Mouse (Mus musculus) thymus, adult 18-20 months (tissue): ENCODE measurements at regions not wholly inside any gene's neighbourhood (a gene's known extent, or its start where the extent isn't known, plus 50 kb on each side); places are given as distances from the start of the nearest gene placed in this dataset.
"Not testable (repeated sequence)": the region's sequence is repeated elsewhere in the genome, so short reads cannot be mapped to it uniquely, and the experiment has no call there.

Experiments used
- DNase-seq, 2 experiments: peaks; one replicate each; pipeline ENCODE4 v3.0.0; 2022; ENCODE audit warnings: mixed read lengths in 2 of 2

DNA sequence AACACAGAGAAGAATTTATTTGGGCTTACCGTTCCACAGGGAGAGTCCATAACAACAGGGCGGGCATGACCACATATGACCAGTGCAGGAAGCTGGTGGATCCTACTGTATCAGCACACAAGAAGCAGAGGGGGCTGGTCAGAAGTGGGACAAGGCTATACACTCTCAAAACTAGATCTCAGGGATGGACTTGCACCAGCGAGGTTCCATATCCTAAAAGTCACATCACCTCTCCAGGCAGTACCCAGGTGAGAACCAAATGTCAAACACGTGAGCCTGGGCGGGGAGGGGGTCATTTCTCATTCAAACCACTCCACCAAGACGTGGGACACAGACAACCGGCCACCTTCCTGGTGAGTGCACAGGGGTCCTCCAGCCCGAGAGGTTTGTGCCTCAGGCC lies 167.9 kb downstream of the Basp1 start:
- no peak for DNase-seq

- DNase-seq: no peak
Measured at GRCm38 (mm10) chr15:25237665-25238664, 175.6 kb downstream of the Basp1 start.

DNA sequence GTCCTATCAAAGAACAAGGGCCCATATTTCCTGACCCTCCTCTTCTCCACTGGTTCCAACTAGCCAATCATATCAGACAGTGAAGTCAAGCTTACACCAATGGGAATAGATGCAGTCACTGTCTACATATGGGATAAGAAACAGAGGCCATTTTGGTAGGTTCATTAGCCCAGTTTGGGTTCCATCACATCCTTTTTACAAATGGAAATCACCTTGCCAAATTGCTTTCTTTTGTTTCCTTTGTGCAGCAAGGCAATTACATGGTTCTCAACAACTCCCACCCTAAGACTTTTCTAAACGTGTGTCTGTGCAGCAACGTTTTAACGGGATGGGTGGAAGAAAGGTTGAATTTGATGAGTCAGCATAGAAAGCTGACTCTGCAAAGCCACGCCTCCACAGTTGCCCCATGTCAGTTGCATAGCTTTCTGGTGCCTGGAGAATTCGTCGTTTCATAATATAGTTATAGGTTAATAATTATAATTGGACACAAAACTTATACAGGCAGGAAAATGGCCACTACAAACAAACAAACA lies 177.3 kb downstream of the Basp1 start:
- no peak for DNase-seq

DNA sequence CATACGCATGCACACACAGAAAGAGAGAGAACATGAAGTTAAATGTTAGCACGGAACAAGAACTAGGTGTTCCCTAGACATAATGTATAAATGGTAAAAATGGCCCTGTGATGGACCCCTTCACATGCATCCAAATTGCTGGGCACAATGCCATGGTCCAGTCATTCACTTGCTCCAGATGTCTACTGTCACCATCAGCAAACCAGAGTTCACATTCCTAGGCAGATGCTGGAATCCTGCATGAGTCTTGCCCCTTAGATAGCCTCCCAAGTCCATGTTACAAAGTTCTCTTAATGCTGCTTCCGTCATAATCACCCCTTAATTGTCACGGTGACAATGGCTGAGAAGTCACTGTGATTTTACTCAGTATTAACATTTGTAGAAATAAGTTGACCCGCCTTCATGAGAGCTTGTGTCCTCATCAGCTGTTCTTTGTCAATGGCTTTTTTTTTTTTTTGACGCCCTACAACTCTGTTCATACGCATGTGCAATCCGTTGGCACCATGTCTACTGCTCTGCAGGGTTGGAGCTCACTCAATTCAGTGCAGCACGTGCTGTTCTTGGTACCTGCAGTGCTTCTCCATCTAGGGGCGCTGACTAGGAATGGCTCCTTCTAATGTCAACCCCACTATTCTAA lies 179.4 kb downstream of the Basp1 start:
- no peak for DNase-seq

- no peak for DNase-seq
Measured at GRCm38 (mm10) chr15:25230213-25230612, 183.4 kb downstream of the Basp1 start.

DNA sequence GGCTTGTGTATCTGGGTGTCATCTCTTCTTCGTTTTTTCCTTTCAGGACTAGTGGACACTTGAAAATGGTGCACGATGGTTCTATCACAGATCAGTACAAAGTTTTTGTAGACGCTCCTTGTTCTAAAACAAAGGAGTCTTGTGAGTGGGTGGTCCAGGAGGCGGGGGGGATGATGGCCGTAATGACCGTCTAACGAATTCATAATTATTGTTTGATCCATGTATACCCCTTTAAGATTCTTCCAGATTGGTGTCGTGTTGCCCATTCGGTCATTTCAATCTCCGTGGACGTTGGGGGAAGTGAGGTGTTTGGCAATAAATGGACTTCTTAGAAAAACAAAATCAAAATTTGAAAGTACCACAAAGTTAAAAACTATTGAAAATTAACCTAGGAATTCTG lies 183.8 kb downstream of the Basp1 start:
- DNase-seq: no peak

GRCm38 (mm10) chr15:25227496-25227895 lies 186.1 kb downstream of the Basp1 start:
- DNase-seq: no peak

DNA sequence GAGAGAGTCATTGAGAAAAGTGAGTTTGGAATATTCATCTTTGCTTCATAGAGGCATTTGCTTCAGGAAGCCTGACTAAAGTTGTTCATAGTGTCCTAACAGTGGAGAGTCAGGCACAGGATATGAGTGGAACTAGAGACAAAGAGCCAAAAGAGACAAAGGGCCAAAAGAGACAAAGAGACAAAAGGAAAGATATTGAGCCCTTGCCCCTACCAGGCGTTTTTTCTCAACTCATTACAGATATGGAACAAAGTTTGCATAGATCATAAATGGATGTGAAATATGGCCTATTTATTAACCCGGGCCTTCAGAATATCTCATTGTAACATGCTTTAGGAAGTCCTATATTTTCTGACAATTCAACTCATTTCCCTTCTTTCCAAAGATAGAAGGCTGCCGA lies 187.6 kb downstream of the Basp1 start:
- DNase-seq: no peak

- DNase-seq: no peak
Measured at GRCm38 (mm10) chr15:25225431-25225830, 188.1 kb downstream of the Basp1 start.

DNA sequence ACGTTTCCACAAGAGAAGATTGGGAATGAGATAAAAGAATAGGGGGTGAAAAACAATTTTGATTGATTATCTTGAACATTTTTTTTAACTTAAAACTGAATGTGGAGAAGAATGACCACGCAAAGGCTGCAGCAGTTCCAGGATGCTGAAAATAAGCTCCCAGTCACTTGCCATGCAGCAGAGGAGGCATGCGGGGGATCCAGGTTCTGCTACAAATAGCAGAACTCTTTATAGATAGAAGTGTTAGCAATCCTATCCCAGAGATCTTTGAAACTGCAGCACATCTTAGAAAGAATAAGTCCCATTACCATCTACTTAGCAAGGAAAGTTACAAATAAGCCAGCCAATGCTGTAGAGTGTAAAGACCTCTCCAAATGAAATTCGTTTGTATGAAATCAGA lies 191.8 kb downstream of the Basp1 start:
- no peak for DNase-seq

DNA sequence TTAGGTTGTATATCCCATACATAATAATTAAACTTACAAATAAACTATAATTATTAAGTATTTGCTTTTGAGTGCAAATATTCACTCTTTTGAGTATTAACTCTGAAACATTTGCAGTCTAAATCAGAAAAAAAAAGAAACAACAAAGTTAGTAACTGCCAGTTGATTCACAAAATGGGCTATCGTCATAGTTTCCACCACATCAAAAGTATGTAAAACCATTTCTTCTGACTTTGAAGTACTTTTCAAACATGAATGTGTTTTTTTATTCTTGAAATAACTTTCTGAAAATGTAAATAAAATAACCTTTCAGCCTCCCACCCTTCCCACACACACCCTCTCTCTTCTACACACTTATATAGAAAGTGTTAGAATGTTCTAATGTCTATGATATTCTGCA lies 197.2 kb downstream of the Basp1 start:
- no peak for DNase-seq

DNA sequence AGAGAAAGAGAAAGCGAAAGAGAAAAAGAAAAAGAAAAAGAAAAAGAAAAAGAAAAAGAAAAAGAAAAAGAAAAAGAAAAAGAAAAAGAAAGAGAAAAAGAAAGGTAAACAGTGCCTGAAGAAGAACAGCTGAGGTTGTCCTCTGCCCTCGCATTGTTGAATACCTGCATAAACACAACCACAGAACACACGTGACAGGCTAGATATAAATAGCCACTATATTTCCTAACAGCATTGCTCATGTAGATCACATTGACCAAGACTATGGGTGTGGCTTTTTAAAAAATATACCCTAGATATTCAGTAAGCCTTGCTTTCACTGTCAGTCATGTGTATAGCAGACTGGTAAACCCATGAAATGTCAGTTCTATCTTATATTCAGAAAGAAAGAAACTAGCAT lies 211.5 kb downstream of the Basp1 start:
- DNase-seq: no peak

- DNase-seq: not testable (repeated sequence)
Measured at GRCm38 (mm10) chr15:25200249-25200648, 213.3 kb downstream of the Basp1 start.

DNA sequence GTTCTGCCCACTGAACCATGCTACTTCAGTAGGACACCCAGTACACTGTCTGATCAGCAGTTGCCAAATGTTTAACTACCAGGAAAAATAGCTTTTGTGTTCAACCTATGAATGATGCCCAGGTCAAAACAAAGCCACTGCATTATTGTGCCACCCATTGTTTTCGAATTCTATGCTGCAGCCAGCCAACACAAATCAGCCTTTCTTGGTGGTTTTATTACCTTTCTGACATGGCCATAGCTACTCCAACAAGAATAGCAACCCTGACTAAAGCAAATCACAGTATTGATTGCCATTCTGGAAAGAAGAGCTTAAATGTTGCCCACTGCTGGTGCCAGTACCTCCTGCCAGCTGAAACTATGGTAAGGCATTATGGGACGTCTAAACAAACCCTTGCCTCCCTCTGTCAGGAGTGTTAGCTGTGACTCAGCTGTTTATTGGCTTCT lies 225.7 kb downstream of the Basp1 start:
- no peak for DNase-seq

- no peak for DNase-seq
Measured at GRCm38 (mm10) chr15:25172755-25173154, 240.8 kb downstream of the Basp1 start.

DNA sequence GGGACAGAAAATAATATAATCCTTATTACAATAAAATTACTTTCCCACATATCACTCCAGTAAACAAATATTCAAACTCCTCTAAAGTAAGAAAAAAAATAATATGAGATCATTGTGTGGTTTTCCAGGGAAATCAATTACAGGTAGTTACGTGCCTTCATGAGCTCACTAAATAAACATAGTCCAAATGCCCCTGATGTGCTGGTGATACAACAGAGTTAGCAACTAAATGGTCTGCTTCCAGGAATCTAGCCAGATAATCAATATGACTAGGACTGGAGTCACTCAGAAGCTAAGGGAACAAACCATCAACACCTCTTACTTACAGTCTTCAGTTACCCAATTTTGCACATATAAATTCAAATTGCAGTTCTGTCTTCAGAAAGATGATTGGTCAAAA lies 267.2 kb downstream of the Basp1 start:
- no peak for DNase-seq

DNA sequence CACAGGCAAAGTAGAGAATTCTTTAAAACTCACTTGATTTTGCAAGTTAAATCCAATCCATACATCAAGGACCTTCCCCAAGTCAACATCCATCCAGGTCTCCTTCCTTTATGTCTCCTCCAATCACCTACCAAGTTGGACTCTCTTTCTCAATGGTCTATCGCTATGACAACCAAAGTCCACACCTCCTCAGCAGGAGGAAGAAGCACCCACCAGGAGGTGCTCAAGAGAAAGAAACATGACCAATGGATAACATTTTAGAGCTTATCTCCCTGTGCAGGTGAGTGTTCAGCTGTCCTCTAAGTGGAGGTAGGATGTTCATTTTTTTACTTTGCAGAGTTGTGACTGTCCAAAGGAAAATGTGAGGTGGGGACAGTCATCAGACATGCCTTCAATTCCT lies 269.3 kb downstream of the Basp1 start:
- peak in 1 of 2 experiments; percentile 12 for DNase-seq

- DNase-seq: no peak
Measured at GRCm38 (mm10) chr15:25140389-25141181, 273.0 kb downstream of the Basp1 start.

DNA sequence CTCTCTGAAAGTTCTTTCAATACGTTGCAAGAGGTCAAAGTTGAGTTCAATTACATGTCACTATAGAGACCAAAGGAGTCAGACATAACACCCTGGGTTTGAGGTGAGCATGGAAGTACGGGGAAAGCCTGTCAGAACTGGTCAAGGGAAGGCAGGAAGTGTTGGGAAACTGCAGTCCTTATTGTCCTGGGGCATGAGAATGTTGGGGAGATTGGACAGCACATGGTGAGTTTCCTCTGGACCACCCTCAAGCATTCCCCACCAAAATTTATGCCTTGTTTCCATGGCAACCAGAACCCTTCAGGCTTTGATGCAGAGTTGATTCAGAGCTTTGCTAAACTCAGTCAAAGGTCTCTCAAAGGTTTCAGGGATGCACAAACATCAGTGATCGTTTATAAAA lies 276.5 kb downstream of the Basp1 start:
- no peak for DNase-seq

GRCm38 (mm10) chr15:25135471-25136262 lies 277.9 kb downstream of the Basp1 start:
- DNase-seq: no peak

DNA sequence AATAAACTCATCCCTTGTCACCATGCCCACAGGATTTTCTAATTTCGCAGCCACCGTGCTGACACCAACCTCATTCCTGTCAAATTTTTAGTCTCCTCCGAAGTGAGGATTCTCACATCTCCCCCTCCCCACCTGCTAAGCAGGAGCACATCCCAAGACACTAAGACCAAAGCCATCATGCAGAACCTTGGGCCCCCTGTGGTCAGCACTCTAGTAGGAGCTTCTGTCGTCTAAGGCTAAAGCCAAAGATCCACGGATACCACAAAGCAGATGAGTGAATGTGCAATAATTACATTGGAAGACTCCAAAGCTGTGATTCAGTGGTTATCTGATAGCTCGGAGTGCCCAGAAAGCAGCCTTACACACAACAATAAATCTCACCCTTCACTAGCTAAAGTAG lies 283.5 kb downstream of the Basp1 start:
- no peak for DNase-seq

- DNase-seq: no peak
Measured at GRCm38 (mm10) chr15:25129572-25129971, 284.0 kb downstream of the Basp1 start.
